Mouse (Mus musculus) retina, postnatal 1 day (tissue): Measurements from ENCODE around the gene Dip2a.
A peak's percentile ranks its signal among the peaks of the same experiment; 100 is the strongest.

Source experiments
- DNase-seq: peaks from one replicate; pipeline ENCODE4 v3.0.0-alpha.2; 2012

Dip2a gene

GRCm38 (mm10) chr10:76344711-76345539 lies at the start of gene Dip2a:
Gene Dip2a (minus strand): TSS chr10:76345291.
- peak; percentile 94 for DNase-seq

- no peak for DNase-seq
Measured at GRCm38 (mm10) chr10:76392596-76392995, 47.5 kb upstream of the Dip2a start.

- peak; percentile 29 for DNase-seq
Measured at GRCm38 (mm10) chr10:76391786-76392185, 46.7 kb upstream of the Dip2a start.

- no peak for DNase-seq
Measured at GRCm38 (mm10) chr10:76391166-76391565, 46.1 kb upstream of the Dip2a start.

GRCm38 (mm10) chr10:76374981-76375380 lies 29.9 kb upstream of the Dip2a start:
- DNase-seq = no peak

- no peak for DNase-seq
Measured at GRCm38 (mm10) chr10:76371736-76372135, 26.6 kb upstream of the Dip2a start.

GRCm38 (mm10) chr10:76368766-76369165 lies 23.7 kb upstream of the Dip2a start:
- DNase-seq = no peak

- DNase-seq = peak; percentile 53
Measured at GRCm38 (mm10) chr10:76363233-76363632, 18.1 kb upstream of the Dip2a start.

GRCm38 (mm10) chr10:76358468-76358867 lies 13.4 kb upstream of the Dip2a start:
- DNase-seq = no peak

- DNase-seq = no peak
Measured at GRCm38 (mm10) chr10:76357286-76357875, 12.3 kb upstream of the Dip2a start.

GRCm38 (mm10) chr10:76354974-76355373 lies 9.9 kb upstream of the Dip2a start:
- no peak for DNase-seq

- DNase-seq = no peak
Measured at GRCm38 (mm10) chr10:76353986-76354385, 8.9 kb upstream of the Dip2a start.

GRCm38 (mm10) chr10:76351953-76352352 lies 6.9 kb upstream of the Dip2a start:
- no peak for DNase-seq

GRCm38 (mm10) chr10:76346589-76346988 lies 1.5 kb upstream of the Dip2a start:
- DNase-seq = peak; percentile 64

- no peak for DNase-seq
Measured at GRCm38 (mm10) chr10:76346043-76346491, 976 bp upstream of the Dip2a start.

GRCm38 (mm10) chr10:76345540-76345902 lies 430 bp upstream of the Dip2a start:
- no peak for DNase-seq

GRCm38 (mm10) chr10:76334350-76334749 lies 10.7 kb downstream of the Dip2a start:
- peak; percentile 58 for DNase-seq

- DNase-seq = peak; percentile 21
Measured at GRCm38 (mm10) chr10:76332040-76332439, 13.1 kb downstream of the Dip2a start.

GRCm38 (mm10) chr10:76329093-76329492 lies 16.0 kb downstream of the Dip2a start:
- no peak for DNase-seq

GRCm38 (mm10) chr10:76328574-76328973 lies 16.5 kb downstream of the Dip2a start:
- DNase-seq = no peak

GRCm38 (mm10) chr10:76326304-76327006 lies 18.6 kb downstream of the Dip2a start:
- DNase-seq = peak; percentile 55

- no peak for DNase-seq
Measured at GRCm38 (mm10) chr10:76317623-76318022, 27.5 kb downstream of the Dip2a start.

- DNase-seq = no peak
Measured at GRCm38 (mm10) chr10:76316194-76316593, 28.9 kb downstream of the Dip2a start.

- no peak for DNase-seq
Measured at GRCm38 (mm10) chr10:76306738-76307137, 38.4 kb downstream of the Dip2a start.
